Mouse (Mus musculus) cerebellum, adult 11-12 months (tissue): ENCODE results near the gene Gpatch11.
"Not testable (repeated sequence)": the region's sequence is repeated elsewhere in the genome, so short reads cannot be mapped to it uniquely, and the experiment has no call there.

ENCODE experiments used
- DNase-seq: peaks from one replicate; pipeline ENCODE4 v3.0.0; 2022

Gene Gpatch11

DNA sequence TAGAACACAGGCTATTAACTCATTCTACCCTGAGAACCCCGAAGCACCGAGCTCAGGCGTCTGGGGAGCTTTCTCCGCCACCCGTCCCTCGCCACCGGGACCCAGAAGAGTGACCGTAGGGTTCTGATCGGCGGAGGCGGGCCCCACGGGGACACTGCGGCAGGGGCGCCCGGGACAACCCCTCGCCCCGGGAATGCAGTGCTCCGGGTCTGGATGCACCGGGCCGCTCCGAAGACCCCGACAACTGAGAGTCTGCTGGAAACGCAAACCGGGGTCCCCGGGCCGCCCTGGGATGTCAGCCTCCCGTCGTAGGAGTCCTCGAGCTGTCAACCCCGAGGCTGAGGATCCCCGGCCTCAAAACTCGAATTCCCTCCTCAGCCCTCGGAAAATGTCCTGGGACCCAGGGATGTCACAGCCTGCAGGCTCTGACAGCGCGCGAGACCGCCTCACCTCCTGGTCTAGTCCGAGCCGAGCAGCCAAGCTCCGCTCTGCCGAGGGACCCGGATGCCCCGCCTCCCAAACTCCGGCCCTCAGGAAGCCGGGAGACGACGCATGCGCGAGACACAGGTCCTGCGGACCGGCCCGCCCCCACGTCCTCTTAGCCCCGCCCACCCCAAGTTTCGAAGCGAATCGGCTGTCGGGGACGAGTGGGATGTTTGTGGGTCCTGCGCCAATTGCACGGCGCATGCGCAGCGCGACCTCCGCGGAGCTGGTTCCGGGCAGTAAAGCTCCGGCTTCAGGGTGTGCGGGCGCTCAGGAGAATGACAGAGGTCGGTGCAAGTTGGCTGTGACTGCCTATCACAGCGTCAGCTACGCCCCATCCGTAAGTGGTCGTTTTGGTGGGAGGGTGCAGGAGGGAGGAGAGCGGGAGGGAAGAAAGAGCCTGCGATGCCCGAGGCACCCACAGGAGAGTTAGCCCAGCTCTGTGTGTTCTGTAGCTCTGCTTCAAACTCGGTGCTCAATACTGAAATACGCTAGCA lies at the start of gene Gpatch11, which contains the start of gene Heatr5b:
Gene Gpatch11 (plus strand): TSS at position 712 of the 980 bp plus-strand sequence.
Gene Heatr5b (minus strand): TSS at position 509 of the 980 bp plus-strand sequence.
- peak; percentile 98 for DNase-seq

- DNase-seq, result not testable (repeated sequence)
Measured at GRCm38 (mm10) chr17:78788273-78788672, 47.1 kb upstream of the Gpatch11 start.

- DNase-seq, result no peak
Measured at GRCm38 (mm10) chr17:78791068-78791689, 44.2 kb upstream of the Gpatch11 start.

DNA sequence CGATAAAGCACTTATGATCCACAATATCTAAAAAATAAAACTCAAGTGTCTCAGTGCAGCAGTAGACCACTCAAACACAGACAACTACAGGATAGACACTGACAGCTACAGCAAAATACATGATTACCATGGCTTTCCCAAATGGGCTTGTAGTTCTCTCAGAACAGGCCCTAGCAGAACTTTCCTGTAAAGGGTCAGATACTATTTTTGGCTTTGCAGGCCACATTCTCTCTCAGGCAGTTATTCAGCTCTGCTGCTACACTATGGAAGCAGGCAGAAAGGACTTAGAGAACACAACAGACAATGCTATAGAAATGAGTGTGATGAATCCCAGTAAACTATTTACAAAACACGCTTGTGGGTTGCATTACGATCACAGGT lies 43.7 kb upstream of the Gpatch11 start:
- DNase-seq, result no peak

- DNase-seq, result no peak
Measured at GRCm38 (mm10) chr17:78792122-78792521, 43.2 kb upstream of the Gpatch11 start.

GRCm38 (mm10) chr17:78794390-78794789 lies 41.0 kb upstream of the Gpatch11 start:
- DNase-seq, result no peak

- no peak for DNase-seq
Measured at GRCm38 (mm10) chr17:78797222-78797621, 38.1 kb upstream of the Gpatch11 start.

GRCm38 (mm10) chr17:78809019-78809418 lies 26.3 kb upstream of the Gpatch11 start:
- no peak for DNase-seq

DNA sequence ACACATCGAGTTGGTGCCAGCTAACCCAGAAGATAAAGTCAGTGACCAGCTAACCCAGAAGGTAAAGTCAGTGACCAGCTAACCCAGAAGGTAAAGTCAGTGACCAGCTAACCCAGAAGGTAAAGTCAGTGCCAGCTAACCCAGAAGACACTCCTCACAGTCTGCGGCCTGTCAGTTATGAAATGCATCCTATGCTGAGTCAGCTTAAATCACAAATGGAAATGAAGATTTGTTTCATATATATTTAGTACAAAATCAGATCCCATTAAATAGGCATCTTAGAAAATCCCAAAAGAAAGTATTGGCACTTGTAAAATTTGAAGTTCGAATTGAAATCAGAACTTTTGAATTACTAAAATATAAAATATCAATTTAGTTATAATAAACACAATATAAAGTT lies 25.8 kb upstream of the Gpatch11 start:
- DNase-seq, result no peak

DNA sequence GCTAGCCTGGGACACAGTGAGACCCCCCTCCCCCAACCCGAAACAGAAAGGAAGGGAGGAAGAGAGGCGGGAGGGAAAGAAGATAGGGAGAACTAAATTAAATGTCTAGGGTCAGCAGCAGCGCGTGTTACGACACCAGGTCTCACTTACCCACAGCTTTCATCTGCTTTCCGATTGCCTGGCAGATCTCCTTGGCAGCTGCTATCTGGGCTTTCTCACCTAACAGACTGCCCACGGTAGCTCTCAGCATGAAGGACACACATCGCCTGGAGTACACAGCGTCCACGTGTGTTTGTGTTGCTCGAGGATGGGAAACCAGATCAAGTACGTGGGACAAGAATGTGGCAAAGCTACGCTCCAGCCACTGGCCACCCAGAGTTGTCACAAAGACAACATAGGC lies 11.0 kb upstream of the Gpatch11 start:
- no peak for DNase-seq

DNA sequence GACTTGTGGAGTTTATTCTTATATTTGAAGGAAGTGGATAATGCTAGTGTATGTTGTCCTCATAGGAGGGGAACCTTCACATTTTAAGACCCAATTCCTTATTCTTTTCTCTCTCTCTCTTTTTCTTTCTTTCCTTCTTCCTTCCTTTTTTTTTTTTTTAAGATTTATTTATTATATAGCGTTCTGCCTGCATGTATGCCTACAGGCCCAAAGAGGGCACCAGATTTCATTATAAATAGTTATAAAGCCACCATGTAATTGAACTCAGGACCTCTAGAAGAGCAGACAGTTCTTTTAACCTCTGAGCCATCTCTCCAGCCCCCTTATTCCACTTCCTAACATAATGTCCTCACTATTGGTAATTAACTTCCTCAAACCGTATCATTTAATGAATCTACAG lies 689 bp downstream of the Gpatch11 start:
- no peak for DNase-seq

- no peak for DNase-seq
Measured at GRCm38 (mm10) chr17:78842271-78842928, 7.0 kb downstream of the Gpatch11 start.

DNA sequence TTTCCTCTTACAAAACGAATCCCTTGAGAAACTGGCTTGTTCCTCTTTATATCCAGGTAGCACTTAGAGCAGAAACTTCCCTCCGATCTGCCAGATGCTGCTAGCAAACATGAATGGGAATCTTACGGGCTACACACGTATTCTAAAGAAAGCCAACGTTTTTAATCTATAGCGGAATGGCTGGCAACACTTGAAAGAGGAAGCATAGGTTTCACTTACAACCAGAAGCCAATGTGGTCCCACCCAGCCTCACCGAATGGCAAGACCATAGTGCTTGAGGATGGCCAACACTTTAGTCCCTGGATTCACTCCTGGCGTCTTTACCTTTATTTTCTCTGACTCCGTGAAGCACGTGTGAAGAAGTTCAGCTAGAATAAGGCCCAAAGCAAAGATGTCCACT lies 20.9 kb downstream of the Gpatch11 start:
- DNase-seq, result no peak

DNA sequence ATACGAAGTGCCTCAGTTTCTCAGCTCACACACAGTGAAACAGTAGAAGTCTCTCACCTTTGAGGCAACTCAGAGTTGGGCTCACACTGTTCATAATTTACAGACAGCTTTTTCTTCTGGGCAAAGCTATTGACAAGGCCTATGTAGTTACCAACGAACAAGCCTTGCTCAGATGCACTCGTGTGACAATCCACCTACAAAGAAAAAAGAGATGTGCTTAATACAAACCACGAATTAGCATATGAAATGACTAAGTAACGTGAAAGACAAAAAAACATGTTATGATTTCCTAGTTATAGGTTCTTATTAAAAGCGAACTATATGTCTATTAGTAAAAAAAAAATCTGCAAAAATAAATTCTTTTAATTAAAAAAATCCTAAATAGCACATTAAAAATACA lies 38.5 kb downstream of the Gpatch11 start:
- DNase-seq, result no peak

DNA sequence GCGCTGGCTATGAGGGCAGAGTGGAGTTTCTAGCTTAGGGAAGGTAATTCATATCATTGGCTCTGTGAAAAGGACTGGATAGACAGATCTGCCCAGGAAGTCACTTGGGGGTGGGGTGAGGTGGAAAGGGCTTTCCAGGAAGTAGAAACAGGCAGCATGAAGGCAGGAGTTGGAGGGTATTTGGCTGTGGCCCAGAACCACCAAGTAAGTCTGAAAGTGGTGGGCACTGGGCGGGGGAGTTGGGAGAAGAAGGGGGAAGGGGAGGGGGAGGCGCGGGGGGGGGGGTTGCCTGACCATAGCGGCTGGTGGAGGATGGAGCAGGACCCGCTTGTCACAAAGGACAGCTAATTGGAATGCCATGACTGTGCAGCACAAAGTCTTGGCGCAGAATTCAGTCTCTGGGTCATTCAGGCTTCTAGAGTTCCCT lies 46.5 kb downstream of the Gpatch11 start:
- no peak for DNase-seq

DNA sequence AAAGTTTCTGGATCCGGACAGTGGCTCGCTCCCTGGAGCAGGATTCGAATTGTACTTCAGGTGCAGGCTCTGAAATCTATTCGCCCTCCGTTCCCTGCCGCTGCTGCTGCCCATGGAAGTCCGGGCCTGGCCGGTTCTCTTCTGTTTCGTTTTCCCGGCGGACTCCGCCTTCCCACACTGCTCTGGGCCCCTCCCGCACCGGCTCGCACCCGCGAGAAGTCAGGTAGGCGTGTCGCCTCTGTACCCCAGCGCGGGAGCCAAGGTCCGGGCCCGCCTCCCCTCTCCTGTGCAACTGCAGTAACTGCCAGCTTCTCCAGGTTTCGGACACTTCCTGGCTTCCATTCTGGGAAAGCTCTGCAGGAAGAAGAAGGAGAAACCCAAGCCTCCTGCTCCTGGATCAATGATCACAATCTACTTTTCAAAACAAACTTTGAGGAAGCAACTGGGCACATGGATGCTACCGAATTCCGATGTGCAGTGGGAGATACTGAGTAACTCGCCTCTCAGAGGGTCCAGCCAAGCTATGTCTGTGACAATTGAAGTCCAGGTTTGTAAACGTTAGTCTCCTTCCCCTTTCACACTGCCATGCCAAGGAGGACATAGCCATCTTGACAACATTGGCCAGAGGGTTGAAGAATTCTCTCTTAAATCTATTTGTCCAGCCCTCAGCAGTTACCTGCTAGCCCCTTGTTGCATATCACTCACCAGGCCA lies 47.2 kb downstream of the Gpatch11 start, which contains the start of gene Eif2ak2:
Gene Eif2ak2 (minus strand): TSS at position 173 of the 712 bp plus-strand sequence.
- DNase-seq, result peak; percentile 52

GRCm38 (mm10) chr17:78883291-78883690 lies 47.9 kb downstream of the Gpatch11 start:
- no peak for DNase-seq

DNA sequence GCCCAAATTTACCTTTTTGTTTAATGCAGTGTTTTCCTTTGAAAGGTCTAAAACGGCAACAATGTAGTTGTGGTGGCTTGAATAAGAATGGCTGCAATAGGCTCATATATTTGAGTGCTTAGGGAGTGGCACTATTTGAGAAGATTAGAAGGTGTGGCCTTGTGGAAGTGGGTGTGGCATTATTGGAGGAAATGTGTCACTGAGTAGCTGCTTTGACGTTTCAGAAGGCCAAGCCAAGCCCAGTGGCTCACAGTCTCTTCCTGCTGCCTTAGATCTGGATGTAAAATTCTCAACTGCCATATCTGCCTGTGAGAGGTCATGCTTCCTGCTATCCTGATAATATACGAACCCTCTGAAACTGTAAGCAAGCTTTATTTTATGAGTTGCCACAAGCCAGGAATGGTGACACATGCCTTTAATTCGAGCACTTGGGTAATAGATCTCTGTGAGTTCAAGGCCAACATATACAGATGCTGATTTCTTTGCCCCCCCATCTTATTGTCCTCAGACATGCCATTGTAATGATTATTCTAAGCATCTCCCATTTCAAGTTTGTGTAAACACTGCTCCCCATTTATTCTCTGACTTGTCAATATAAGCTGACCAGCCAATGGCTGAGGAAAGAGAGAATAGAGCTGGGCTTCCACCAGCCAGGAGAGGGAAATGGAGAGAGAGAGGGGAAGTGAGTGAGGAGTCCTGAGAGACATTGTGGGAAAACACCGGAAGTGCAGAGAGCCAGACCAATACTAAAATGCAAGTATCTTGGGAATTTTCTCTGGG lies 50.1 kb downstream of the Gpatch11 start:
- no peak for DNase-seq

- DNase-seq, result no peak
Measured at GRCm38 (mm10) chr17:78888554-78888953, 53.2 kb downstream of the Gpatch11 start.

GRCm38 (mm10) chr17:78889184-78889583 lies 53.8 kb downstream of the Gpatch11 start:
- DNase-seq, result peak; percentile 28

DNA sequence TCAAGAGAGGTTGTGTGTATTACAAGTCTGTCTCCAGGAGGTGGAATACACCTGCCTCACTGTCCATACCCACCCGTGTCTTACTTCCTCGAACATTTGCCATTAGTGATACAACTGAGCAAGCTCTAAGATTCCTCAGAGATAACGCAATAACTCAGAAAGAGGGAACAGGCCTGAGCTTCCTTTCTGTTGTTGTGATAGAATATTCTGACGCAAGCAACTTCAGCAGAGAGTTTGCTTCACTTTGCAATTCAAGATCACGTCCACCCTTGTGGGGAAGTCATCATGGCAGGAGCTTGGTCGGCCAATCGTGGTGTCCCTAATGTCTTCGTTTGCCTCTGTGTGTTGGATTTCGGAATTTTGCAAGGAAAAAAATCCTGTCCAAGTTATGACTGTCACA lies 55.7 kb downstream of the Gpatch11 start:
- no peak for DNase-seq

DNA sequence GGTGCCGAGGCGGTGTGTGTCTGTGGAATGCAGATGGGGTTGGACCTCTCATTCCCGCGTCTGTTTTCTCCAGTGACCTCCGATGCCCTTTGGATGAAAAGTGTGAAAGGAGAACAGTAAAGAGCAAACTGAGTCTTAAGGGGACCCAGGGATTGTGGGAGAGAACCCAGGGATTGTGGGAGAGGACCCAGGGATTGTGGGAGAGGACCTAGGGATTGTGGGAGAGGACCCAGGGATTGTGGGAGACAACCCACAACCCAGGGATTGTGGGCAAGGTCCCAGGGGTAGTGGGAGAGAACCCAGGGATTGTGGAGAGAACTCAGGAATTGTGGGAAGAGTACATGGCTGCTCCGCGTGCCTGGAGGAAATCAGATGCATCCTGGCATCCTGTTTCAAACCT lies 59.6 kb downstream of the Gpatch11 start:
- DNase-seq, result no peak
